Mouse (Mus musculus): ENCODE measurements at regions not wholly inside any gene's neighbourhood (a gene's known extent, or its start where the extent isn't known, plus 50 kb on each side); places are given as distances from the start of the nearest gene placed in this dataset.

DNA sequence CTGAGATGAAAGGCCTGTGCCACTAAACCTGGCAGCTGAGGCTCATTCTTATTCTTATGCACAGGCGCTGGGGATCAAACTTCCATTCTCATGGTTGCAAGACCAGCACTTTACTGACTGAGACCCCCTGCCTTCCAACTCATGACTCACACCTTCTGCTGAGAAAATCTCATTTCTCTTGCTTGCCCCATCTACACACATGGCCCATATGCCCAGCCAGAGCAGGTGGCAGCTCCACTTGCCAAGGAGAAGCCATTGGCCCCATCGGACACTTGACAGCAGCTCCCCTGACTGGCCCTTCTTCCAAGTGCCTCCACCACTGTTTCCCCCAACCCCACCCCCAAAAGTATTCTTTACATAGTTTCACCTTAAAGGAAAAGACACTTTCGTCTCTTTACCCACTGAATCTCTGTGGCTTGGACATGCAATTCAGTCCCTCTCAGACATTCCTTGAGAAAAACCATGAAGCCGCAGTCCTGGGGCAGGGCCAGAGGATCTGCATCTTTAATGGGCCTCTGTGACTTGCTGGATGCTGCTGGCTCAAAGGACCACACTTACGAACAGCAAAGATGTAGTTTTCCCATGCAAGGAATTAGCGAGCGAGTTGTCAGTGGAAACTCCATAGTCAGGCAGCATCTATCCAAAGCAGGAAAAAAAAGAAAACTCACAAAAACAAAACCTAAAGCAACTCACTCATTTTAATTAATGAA lies 270.3 kb upstream of the Tle3 start:
- TF ChIP-seq HCFC1 (IDR thresholded peaks at IDR 0.05; ENCODE audit: borderline replicate concordance, insufficient read depth, low read length) (no peak), CHD2 (IDR thresholded peaks at IDR 0.05; ENCODE audit: low read depth, low read length) (no peak), MAFK (IDR thresholded peaks at IDR 0.05; ENCODE audit: insufficient read depth, low read depth, low read length) (no peak)

Data from ES-E14 (cell line).